Mouse (Mus musculus) heart, postnatal 36 days (tissue): ENCODE results near the gene Lypd1. TPM values are rescaled to one million over a fixed set of nuclear protein-coding genes. Genes with fewer than 3 reads are reported as not detected.

Experiments
- DNase-seq, 2 experiments: peaks; one replicate each; pipeline ENCODE4 v3.0.0; 2021 to 2022
- intact Hi-C: fragments of 180-260 bp; cut with DNase I; formaldehyde crosslinking; loops from one replicate; pipeline ENCODE4 v1.15.1; 2025
- total RNA-seq, 2 experiments: library from RNA; stranded (reverse); gene quantifications; 2 replicates each; pipeline ENCODE4 v1.2.3; 2021

Gene Lypd1
- total RNA-seq: under 1 TPM; 0.19 to 0.44 TPM

GRCm38 (mm10) chr1:125912601-125913600 lies at the start of gene Lypd1:
Lypd1 (minus strand) TSS chr1:125913101.
- intact Hi-C loops: no loop called here

DNA sequence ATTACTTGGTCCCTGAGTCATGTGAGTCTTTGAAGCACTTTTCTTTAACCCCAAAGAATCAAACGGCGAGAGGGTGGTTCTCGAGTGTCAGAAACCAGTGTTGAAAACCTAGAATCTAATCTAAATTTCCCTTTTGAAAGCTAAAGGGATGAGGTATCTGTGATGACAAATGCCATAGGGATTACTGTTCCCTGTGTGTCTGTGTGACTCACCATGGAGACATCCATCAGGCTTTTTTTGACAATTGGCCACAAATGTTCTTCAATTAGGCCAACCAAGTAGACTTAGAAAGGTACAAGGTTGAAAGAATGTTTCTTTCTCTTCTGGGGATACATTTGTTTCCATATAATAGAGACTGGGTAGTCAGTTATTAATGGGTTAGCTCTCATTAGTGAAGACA lies 38.1 kb upstream of the Lypd1 start:
- intact Hi-C loops: no loop called here
- no peak for DNase-seq

More at GRCm38 (mm10) chr1:125912601-125913600, at the start of gene Lypd1:
- DNase-seq: no peak

DNA sequence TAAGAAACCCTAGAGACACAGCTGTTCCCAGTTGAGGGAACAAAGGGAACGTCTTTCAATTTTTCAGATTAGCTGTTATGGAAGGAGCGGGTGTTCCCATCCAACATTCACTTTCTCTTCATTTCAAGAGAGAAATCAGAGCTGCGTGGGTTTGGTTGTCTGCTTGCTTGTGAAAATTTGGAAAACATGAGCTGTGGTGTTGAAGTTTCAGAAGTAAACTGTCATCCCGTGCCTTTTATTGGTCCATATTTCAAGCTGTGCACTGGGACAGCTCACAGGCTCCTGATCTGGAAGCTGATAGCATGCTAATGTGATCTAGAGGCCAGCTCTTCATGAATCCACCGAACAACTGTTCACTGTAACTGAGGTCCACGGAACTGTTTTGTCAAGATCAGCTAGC lies 36.2 kb upstream of the Lypd1 start:
- intact Hi-C loops: no loop called here
- no peak for DNase-seq

DNA sequence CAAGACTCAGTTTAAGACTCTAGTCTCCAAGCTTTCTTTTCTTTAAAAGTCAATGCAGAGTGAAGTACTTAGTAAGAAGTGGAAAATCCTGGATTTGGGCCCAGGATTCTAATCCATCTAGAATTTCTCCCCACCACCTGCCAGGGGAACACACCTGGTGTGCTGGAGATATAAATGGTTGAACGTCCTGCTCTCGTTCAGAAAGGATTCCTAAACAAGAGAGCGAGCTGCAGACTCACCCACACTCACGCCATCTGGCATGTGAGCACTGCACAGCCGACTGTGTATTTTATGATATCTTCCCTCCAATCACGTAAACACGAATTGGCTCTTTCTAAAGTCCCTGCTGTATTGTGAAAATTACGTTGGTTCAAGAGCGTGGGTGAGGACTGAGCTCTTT lies 32.2 kb upstream of the Lypd1 start:
- no peak for DNase-seq
- intact Hi-C loops: no loop called here

DNA sequence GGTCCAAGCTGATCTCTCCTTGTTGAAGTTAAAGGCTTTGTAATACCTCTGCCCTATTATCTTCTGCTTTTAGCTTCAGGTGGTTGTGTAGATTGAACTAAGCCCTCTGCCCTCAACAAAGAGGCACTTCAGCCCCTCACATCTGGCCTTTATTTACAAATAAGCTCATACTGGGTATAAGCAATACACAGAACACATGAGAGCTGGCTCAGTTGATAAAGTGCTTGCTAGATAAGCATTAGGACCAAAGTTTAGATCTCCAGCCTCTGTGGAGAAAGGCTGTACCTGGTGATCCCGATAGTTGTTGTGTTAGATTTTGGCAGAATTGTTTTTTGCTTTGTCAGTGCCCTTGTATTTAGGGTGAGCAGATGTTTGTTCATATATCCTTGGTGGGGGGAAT lies 30.4 kb upstream of the Lypd1 start:
- no peak for DNase-seq

DNA sequence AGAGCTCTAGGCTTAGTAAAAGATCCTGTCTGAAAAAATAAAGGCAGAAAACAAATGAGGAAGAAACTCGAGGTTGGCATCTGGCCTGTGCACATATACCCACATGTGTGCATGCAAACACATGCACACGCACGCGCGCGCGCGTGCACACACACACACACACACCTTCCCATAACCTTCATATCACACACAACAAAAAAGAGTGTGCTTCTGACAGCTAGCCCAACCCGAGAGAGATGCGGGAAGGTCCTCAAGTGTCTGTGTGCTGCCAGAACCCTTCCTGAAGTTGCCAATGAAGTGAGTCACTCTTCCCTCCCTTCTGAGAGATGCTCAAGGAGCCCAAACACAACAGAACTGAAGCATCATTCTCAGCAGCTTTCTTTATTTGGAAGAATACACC lies 12.6 kb upstream of the Lypd1 start:
- intact Hi-C loops: no loop called here
- no peak for DNase-seq

More for the DNA sequence above, 30.4 kb upstream of the Lypd1 start:
- intact Hi-C loops: no loop called here

GRCm38 (mm10) chr1:125923062-125923461 lies 10.2 kb upstream of the Lypd1 start:
- intact Hi-C loops: no loop called here
- no peak for DNase-seq

DNA sequence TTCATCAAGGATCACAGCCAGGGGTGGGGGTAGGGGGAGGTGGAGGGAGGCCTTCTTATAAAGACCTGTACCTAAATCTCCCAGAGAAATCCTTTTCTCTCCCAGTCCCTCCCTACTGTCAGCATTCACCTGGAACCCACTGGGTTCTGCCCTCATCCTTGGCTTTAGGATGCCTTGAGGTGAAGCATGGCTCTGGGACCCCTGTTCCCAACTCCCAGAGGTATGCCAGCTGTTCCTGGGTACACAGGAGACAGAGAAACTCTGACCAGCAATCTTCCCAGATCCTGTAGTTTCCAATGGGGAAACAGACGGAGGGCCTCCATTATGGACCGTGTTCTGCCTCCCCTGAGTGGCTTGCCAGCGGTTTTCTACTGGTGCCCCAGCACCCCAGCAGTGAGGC lies 7.8 kb upstream of the Lypd1 start:
- intact Hi-C loops: no loop called here

DNA sequence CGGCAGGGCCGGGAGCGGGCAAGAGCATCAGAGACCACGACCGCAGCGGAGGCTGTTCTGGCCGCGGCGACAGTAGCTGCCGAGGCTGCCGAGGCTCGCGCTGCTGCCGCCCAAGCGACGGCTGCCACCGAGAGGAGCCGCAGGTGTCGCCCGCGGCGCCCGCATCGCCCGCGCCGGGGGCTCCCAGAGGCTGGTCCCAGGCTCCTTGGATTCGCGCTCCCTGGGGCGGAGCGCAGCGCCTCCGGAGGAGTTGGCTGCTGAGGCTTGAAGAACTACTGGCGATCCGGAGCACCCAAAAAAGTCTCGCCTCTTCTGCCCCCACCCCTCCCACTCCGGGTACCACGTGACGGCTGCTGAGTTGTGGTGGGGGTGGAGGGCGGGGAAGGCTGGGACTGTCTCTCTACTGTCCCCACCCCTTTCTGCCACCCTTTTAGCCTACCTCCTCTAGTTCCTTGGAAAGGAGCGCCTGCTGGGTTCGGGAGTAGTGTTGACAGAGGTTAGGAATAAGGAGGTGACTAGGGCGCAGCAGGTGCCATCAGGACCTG lies 928 bp downstream of the Lypd1 start:
- DNase-seq: peak; percentile 4 to 25
- intact Hi-C loops: no loop called here

More for the DNA sequence above, 7.8 kb upstream of the Lypd1 start:
- no peak for DNase-seq

- intact Hi-C loops: no loop called here
- DNase-seq: peak; percentile 7 to 22
Measured at GRCm38 (mm10) chr1:125911337-125911900, 1.5 kb downstream of the Lypd1 start.

GRCm38 (mm10) chr1:125910871-125911265 lies 2.0 kb downstream of the Lypd1 start:
- intact Hi-C loops: no loop called here
- DNase-seq: no peak

DNA sequence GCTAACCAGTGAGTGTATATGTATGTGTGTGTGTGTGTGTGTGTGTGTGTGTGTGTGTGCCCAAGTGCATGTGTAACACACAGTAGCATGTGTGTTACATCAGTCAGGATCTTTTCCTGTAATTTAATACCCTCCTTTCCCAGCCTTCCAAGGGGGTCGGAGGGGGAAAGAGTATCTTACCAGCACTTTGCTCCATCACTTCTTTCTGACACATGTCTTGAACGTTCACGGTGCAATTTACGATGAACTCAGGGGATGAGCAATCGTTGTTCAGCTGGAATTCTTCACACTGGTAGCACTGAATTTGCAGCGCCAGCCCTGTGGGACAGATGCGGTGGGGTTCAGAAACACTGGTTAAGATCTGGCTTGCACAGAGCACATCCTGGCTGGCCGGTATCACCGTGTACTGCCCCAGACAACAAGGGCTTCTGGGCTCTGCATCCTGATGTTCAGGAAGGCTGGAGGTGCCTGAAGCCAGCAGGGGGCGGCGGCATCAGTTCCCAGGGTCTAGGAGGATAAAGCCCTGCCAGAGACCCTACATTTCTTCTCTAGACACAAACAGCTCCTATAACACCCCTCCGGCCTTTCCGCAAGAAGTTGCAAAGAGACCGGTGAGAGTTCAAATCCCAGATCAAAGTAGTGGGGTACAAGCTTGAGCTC lies 2.6 kb downstream of the Lypd1 start:
- intact Hi-C loops: no loop called here
- peak in 1 of 2 experiments; percentile 3 for DNase-seq

DNA sequence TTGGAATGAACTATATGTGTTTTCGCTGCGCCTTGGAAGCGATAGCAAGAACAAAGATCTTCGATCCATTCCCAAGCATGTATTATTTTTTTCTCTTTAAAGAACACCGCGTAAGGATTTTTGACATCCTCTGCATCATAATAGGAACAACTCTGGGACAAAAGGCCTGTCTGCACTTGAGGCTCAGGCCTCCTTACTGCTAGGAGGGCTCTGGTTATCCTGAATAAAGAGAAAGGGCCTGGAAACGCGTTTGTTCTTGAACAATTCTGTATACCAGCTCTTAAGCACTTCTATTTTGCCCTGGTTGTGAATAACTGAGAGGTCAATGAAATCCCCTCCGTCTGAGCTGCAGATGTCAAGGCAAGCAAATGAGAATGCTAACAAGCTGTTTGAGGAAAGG lies 19.7 kb downstream of the Lypd1 start:
- intact Hi-C loops: no loop called here
- DNase-seq: no peak

- intact Hi-C loops: no loop called here
- no peak for DNase-seq
Measured at GRCm38 (mm10) chr1:125870056-125870455, 42.8 kb downstream of the Lypd1 start.

- intact Hi-C loops: no loop called here
- no peak for DNase-seq
Measured at GRCm38 (mm10) chr1:125858631-125859030, 54.3 kb downstream of the Lypd1 start.

GRCm38 (mm10) chr1:125854646-125855045 lies 58.3 kb downstream of the Lypd1 start:
- intact Hi-C loops: no loop called here
- no peak for DNase-seq

DNA sequence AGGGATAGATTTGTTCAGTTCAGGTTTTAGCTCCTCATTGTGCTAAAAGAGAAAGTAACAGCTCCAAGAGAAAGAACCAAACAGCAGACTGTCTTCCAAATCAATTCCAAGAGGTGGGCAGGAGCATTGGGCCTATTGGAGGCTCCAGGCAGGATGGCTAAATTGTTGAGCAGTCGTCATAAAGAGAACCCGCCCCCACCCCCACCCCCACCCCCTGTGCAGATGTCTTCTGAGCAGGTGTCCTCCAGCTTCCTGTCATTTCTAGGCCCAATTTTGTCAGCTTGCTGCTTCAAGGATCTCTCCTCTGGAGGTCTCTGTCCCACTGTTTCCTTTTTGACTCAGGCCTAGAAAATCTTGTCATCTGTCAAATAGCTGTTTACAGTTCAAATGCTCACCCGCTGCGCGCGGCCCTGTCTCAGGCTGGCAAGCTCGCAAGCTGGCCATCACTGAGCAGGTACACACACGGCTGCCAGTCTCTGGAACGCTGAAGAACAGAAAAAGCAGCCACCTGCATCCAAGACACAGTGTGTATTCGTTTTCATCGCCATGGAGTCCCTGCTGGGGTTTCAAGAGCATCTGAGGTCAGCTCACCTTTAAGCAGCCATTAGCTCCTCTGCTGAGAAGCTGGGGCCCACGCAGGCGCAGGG lies 73.0 kb downstream of the Lypd1 start:
- intact Hi-C loops: no loop called here
- no peak for DNase-seq

DNA sequence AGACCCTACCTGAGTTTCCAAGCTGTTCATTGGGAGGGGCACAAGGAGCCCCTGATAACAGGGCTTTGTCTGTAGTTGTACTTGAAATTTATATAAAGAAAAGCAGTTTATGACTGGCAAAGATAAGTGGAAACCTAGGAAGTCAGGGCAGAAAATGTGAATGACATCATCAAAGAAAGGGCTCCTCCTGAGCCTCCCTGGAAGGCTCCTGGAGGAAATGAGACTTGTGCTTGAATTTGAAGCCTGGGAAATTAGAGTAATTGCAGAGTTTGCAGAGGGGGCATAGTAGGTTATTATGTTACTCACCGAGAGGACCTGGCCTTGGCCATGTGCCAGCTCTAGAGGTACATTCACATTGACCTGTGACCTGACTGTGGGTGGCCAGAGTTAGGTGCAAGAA lies 75.4 kb downstream of the Lypd1 start:
- intact Hi-C loops: no loop called here
- DNase-seq: no peak

DNA sequence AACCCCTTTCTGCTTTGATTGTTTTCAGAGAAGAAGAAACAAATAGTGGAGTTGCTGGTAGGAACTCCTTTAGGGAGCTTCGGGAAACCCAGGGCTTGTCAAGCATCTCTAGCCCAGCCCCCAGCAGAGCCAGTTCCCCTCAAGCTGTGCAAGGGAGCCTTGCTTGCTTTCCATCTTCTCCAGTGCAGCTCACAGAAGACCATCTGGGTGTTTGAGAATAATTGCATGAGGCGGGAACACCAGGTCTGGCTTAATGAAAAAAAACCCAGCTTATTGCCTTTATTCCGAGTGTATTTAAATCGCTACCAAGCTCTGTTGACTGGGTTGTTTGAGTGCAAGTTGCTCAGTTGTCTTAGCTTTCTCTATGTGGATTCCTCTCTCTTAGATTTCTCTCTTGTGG lies 89.3 kb downstream of the Lypd1 start:
- no peak for DNase-seq
- intact Hi-C loops: no loop called here

- DNase-seq: no peak
- intact Hi-C loops: no loop called here
Measured at GRCm38 (mm10) chr1:125821101-125821500, 91.8 kb downstream of the Lypd1 start.
